Mouse (Mus musculus) myocyte (in vitro differentiated cells): Measurements from ENCODE around the gene Wdr17.

ENCODE experiments used
- CEBPB ChIP-seq: IDR thresholded peaks from 2 replicates; pipeline ENCODE4 v1.6.1; 2011; ENCODE audit warnings: mild to moderate bottlenecking, moderate library complexity; ENCODE audit not compliant: poor library complexity, insufficient read depth, severe bottlenecking
- E2F4 ChIP-seq: IDR thresholded peaks from one replicate; pipeline ENCODE4 v1.6.1; 2011; ENCODE audit warnings: mild to moderate bottlenecking, control low read depth, moderate library complexity; ENCODE audit not compliant: insufficient read depth
- MAX ChIP-seq: IDR thresholded peaks from one replicate; pipeline ENCODE4 v1.6.1; 2011; ENCODE audit warnings: low read depth, mild to moderate bottlenecking, control low read depth
- MYOD1 ChIP-seq, 3 experiments: IDR thresholded peaks; one replicate each; pipeline ENCODE4 v1.6.1; 2011; ENCODE audit warnings: control low read depth in 2 of 3, low read depth in 2 of 3, mild to moderate bottlenecking in 2 of 3, moderate library complexity in 1 of 3; ENCODE audit not compliant: insufficient read length in 2 of 3, control insufficient read depth in 1 of 3
- MYOG ChIP-seq, 3 experiments: IDR thresholded peaks; one replicate each; pipeline ENCODE4 v1.6.1; 2011; ENCODE audit warnings: control low read depth in 2 of 3, low read depth in 2 of 3, mild to moderate bottlenecking in 2 of 3; ENCODE audit not compliant: insufficient read length in 2 of 3, control insufficient read depth in 1 of 3, insufficient read depth in 1 of 3
- POLR2A ChIP-seq: IDR thresholded peaks from one replicate; pipeline ENCODE4 v1.6.1; 2011; ENCODE audit warnings: low read depth, mild to moderate bottlenecking, control low read depth, moderate library complexity; ENCODE audit not compliant: insufficient read length
- POLR2AphosphoS2 ChIP-seq: IDR thresholded peaks from one replicate; pipeline ENCODE4 v1.6.1; 2011; ENCODE audit warnings: low read depth, control low read depth; ENCODE audit not compliant: insufficient read length
- REST ChIP-seq: IDR thresholded peaks from one replicate; pipeline ENCODE4 v1.6.1; 2011; ENCODE audit warnings: mild to moderate bottlenecking, control low read depth, moderate library complexity; ENCODE audit not compliant: insufficient read depth, insufficient read length
- SRF ChIP-seq: IDR thresholded peaks from one replicate; pipeline ENCODE4 v1.6.1; 2011; ENCODE audit warnings: low read depth; ENCODE audit not compliant: control insufficient read depth, insufficient read length
- TCF12 ChIP-seq: IDR thresholded peaks from one replicate; pipeline ENCODE4 v1.6.1; 2011; ENCODE audit warnings: mild to moderate bottlenecking, control low read depth; ENCODE audit not compliant: poor library complexity, insufficient read depth, severe bottlenecking
- TCF3 ChIP-seq: IDR thresholded peaks from one replicate; pipeline ENCODE4 v1.6.1; 2011; ENCODE audit warnings: low read depth, control low read depth; ENCODE audit not compliant: insufficient read length
- USF1 ChIP-seq: IDR thresholded peaks from one replicate; pipeline ENCODE4 v1.6.1; 2011; ENCODE audit warnings: low read depth, mild to moderate bottlenecking, control low read depth, moderate library complexity

DNA sequence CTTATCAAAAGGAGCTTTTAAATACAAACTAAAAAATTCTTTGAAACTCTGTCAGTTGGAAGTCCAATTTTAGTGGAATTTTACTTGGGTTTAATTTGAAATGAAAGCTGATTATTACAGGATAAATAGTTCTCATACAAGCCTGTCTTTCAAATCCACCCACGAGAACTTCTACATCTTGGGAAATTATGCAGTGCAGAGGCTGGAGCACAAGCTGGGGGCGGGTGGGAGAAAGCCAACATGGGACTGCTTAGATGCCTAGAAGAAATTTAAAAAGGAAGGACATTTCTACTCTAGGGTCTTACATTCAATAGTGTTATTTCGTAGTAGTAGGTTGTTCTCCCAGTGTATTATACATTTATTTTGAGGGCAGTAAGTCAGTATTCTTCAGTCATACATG is 219.2 kb downstream of the Wdr17 start:
- TF ChIP-seq E2F4, result no peak
- TF ChIP-seq POLR2A, result no peak
- TF ChIP-seq TCF3, result no peak
- TF ChIP-seq POLR2AphosphoS2, result no peak
- no peak for TF ChIP-seq MYOD1 (IDR thresholded peaks at IDR 0.05; ENCODE audit: control insufficient read depth in 1 of 3, insufficient read length in 2 of 3, low read depth in 2 of 3)
- TF ChIP-seq USF1, result no peak
- TF ChIP-seq TCF12, result no peak
- TF ChIP-seq MAX, result no peak
- TF ChIP-seq MYOG (IDR thresholded peaks at IDR 0.05; ENCODE audit: control insufficient read depth in 1 of 3, insufficient read depth in 1 of 3, insufficient read length in 2 of 3, low read depth in 2 of 3), result no peak
- TF ChIP-seq REST, result no peak
- TF ChIP-seq CEBPB, result no peak
- TF ChIP-seq SRF, result no peak
